Mouse (Mus musculus): ENCODE measurements around the gene Cracr2a. TPM values are rescaled to one million over a fixed set of nuclear protein-coding genes. Genes with fewer than 3 reads are reported as not detected.

Cracr2a gene
- total and polyA plus RNA-seq, 2 experiments from 2014 or later = 0.52 to 1.0 TPM

- Histone ChIP-seq H3K4me1 (ENCODE audit: insufficient read depth, low read length) (no peaks in the 10 kb centered on the region), H3K9me3 (ENCODE audit: low read length) (no peaks in the 10 kb centered on the region), H3K27ac (no peak overlapping the region), H3K4me3 (ENCODE audit: low read length) (no peak overlapping the region), H3K9ac (replicated peaks; ENCODE audit: low read length) (no peak overlapping the region), H3K4me2 (ENCODE audit: low read depth, low read length) (no peak overlapping the region), H3K27me3 (ENCODE audit: insufficient read depth, low read length) (no peaks in the 10 kb centered on the region; the same call in 1 of the 2 replicates), H3K36me3 (ENCODE audit: insufficient read depth, low read length) (no peaks in the 10 kb centered on the region)
- DNase-seq (ENCODE audit: low spot score) = no peak
- WGBS = 72% methylated on average over 5 of the region's 5 CpGs
- ATAC-seq = no peak
- no peak for TF ChIP-seq CTCF (IDR thresholded peaks at IDR 0.05; ENCODE audit: low read depth)
Measured at GRCm38 (mm10) chr6:127539659-127540058, 21.5 kb upstream of the Cracr2a start.

GRCm38 (mm10) chr6:127540517-127540916 lies 20.6 kb upstream of the Cracr2a start:
- H3K9me3 ChIP-seq (ENCODE audit: low read length) = no peaks in the 10 kb centered on the region
- H3K27me3 ChIP-seq (ENCODE audit: insufficient read depth, low read length) = no peaks in the 10 kb centered on the region; the same call in 1 of the 2 replicates
- no peak overlapping the region for H3K4me2 ChIP-seq (ENCODE audit: low read depth, low read length)
- H3K4me1 ChIP-seq (ENCODE audit: insufficient read depth, low read length) = no peaks in the 10 kb centered on the region
- DNase-seq (ENCODE audit: low spot score) (no peak), ATAC-seq (no peak)
- no peak overlapping the region for H3K27ac ChIP-seq
- no peak overlapping the region for H3K9ac ChIP-seq (replicated peaks; ENCODE audit: low read length)
- no peak for TF ChIP-seq CTCF (IDR thresholded peaks at IDR 0.05; ENCODE audit: low read depth)
- no peak overlapping the region for H3K4me3 ChIP-seq (ENCODE audit: low read length)
- H3K36me3 ChIP-seq (ENCODE audit: insufficient read depth, low read length) = no peaks in the 10 kb centered on the region
- WGBS = 79% methylated on average over 4 of the region's 4 CpGs

GRCm38 (mm10) chr6:127541617-127542374 lies 19.3 kb upstream of the Cracr2a start:
- H3K27ac ChIP-seq = no peak overlapping the region
- H3K9me3 ChIP-seq (ENCODE audit: low read length) = no peaks in the 10 kb centered on the region
- 31% methylated on average over 18 of the region's 18 CpGs for WGBS
- H3K4me2 ChIP-seq (ENCODE audit: low read depth, low read length) = no peak overlapping the region
- H3K27me3 ChIP-seq (ENCODE audit: insufficient read depth, low read length) = no peaks in the 10 kb centered on the region; the same call in 1 of the 2 replicates
- peak; percentile 94 for DNase-seq (ENCODE audit: low spot score)
- H3K4me3 ChIP-seq (ENCODE audit: low read length) = no peak overlapping the region
- ATAC-seq = peak; percentile 86
- H3K36me3 ChIP-seq (ENCODE audit: insufficient read depth, low read length) = no peaks in the 10 kb centered on the region
- peak; percentile 90 for TF ChIP-seq CTCF (IDR thresholded peaks at IDR 0.05; ENCODE audit: low read depth)
- no peak overlapping the region for H3K9ac ChIP-seq (replicated peaks; ENCODE audit: low read length)
- no peaks in the 10 kb centered on the region; the same call in 1 of the 2 replicates for H3K4me1 ChIP-seq (ENCODE audit: insufficient read depth, low read length)

- H3K27me3 ChIP-seq (ENCODE audit: insufficient read depth, low read length) = no peaks in the 10 kb centered on the region; the same call in 1 of the 2 replicates
Measured at GRCm38 (mm10) chr6:127546676-127547075, 14.5 kb upstream of the Cracr2a start.

GRCm38 (mm10) chr6:127552940-127553339 lies 8.2 kb upstream of the Cracr2a start:
- DNase-seq (ENCODE audit: low spot score) (no peak), ATAC-seq (no peak)
- Histone ChIP-seq H3K27ac (no peak overlapping the region), H3K36me3 (ENCODE audit: insufficient read depth, low read length) (no peaks in the 10 kb centered on the region), H3K27me3 (ENCODE audit: insufficient read depth, low read length) (no peaks in the 10 kb centered on the region), H3K4me1 (ENCODE audit: insufficient read depth, low read length) (no peaks in the 10 kb centered on the region), H3K9ac (replicated peaks; ENCODE audit: low read length) (no peak overlapping the region), H3K9me3 (ENCODE audit: low read length) (no peaks in the 10 kb centered on the region), H3K4me3 (ENCODE audit: low read length) (no peak overlapping the region), H3K4me2 (ENCODE audit: low read depth, low read length) (no peak overlapping the region)
- WGBS = 85% methylated on average over 4 of the region's 4 CpGs
- 0 out of 2 replicates have a peak, but pooled peaks have one; percentile 14 for TF ChIP-seq CTCF (IDR thresholded peaks at IDR 0.05; ENCODE audit: low read depth)

More at GRCm38 (mm10) chr6:127546676-127547075, 14.5 kb upstream of the Cracr2a start:
- H3K4me2 ChIP-seq (ENCODE audit: low read depth, low read length) = no peak overlapping the region
- H3K9ac ChIP-seq (replicated peaks; ENCODE audit: low read length) = no peak overlapping the region
- no peak overlapping the region for H3K4me3 ChIP-seq (ENCODE audit: low read length)
- no peak for TF ChIP-seq CTCF (IDR thresholded peaks at IDR 0.05; ENCODE audit: low read depth)
- H3K27ac ChIP-seq = no peak overlapping the region
- no peak for ATAC-seq
- no peaks in the 10 kb centered on the region; the same call in 1 of the 2 replicates for H3K4me1 ChIP-seq (ENCODE audit: insufficient read depth, low read length)
- WGBS = 39% methylated on average over 4 of the region's 4 CpGs
- no peaks in the 10 kb centered on the region for H3K36me3 ChIP-seq (ENCODE audit: insufficient read depth, low read length)
- DNase-seq (ENCODE audit: low spot score) = peak; percentile 57
- H3K9me3 ChIP-seq (ENCODE audit: low read length) = no peaks in the 10 kb centered on the region

- Histone ChIP-seq H3K4me2 (ENCODE audit: low read depth, low read length) (no peak overlapping the region), H3K4me3 (ENCODE audit: low read length) (no peak overlapping the region), H3K9me3 (ENCODE audit: low read length) (no peaks in the 10 kb centered on the region), H3K27me3 (ENCODE audit: insufficient read depth, low read length) (no peaks in the 10 kb centered on the region), H3K36me3 (ENCODE audit: insufficient read depth, low read length) (no peaks in the 10 kb centered on the region), H3K4me1 (ENCODE audit: insufficient read depth, low read length) (no peaks in the 10 kb centered on the region), H3K9ac (replicated peaks; ENCODE audit: low read length) (no peak overlapping the region), H3K27ac (no peak overlapping the region)
- no peak for ATAC-seq
- TF ChIP-seq CTCF (IDR thresholded peaks at IDR 0.05; ENCODE audit: low read depth) = no peak
- WGBS = 78% methylated on average over 6 of the region's 6 CpGs
- no peak for DNase-seq (ENCODE audit: low spot score)
Measured at GRCm38 (mm10) chr6:127555553-127555952, 5.6 kb upstream of the Cracr2a start.

- H3K27ac ChIP-seq = 0 out of 2 replicates have a peak overlapping the region, but pooled peaks have one; percentile 36
- no peaks in the 10 kb centered on the region for H3K36me3 ChIP-seq (ENCODE audit: insufficient read depth, low read length)
- H3K27me3 ChIP-seq (ENCODE audit: insufficient read depth, low read length) = no peaks in the 10 kb centered on the region
- H3K4me2 ChIP-seq (ENCODE audit: low read depth, low read length) = peak overlapping the region; percentile 78
- peaks cover 6% of the 10 kb centered on the region; the same call in 1 of the 2 replicates for H3K4me1 ChIP-seq (ENCODE audit: insufficient read depth, low read length)
- ATAC-seq = no peak
- no peaks in the 10 kb centered on the region for H3K9me3 ChIP-seq (ENCODE audit: low read length)
- H3K4me3 ChIP-seq (ENCODE audit: low read length) = peak overlapping the region; percentile 39
- 12% methylated on average over 7 of the region's 7 CpGs for WGBS
- peak overlapping the region; percentile 50; the same call in 1 of the 2 replicates for H3K9ac ChIP-seq (replicated peaks; ENCODE audit: low read length)
- no peak for TF ChIP-seq CTCF (IDR thresholded peaks at IDR 0.05; ENCODE audit: low read depth)
- DNase-seq (ENCODE audit: low spot score) = no peak
Measured at GRCm38 (mm10) chr6:127560872-127561230, 287 bp upstream of the Cracr2a start.
